ENCODE assay signal across 8 mouse cellular contexts in the genomic region with DNA sequence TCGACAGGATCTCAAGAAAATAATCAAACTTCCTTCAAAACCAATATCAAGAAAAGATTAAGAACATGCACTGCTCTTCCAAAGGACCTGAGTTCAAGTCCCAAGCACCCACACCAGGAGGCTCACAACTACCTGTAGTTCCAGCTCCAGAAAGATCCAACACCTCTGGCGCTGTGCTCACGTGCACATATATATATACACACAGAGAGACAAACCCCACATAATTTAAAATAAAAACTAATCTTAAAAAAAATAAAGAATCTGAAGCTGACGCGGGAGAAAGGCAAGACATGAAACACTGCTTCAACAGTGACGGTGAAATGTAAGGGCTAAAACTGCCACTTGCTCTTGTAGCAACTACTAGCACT. TPM values are rescaled to one million over a fixed set of nuclear protein-coding genes. Genes with fewer than 3 reads are reported as not detected.
DNase-seq lines count a peak whose midpoint lies in the region; ATAC-seq and TF ChIP-seq lines count a peak whose summit lies in the region.

No protein-coding gene starts in this region.

- no peak for TF ChIP-seq CTCF in hindbrain, postnatal 0 days (IDR thresholded peaks at IDR 0.05; ENCODE audit: low read depth)

- H3K27me3 ChIP-seq in lung, embryonic 15.5 days = no peaks in the 10 kb centered on the region
- no peaks in the 10 kb centered on the region for H3K27me3 ChIP-seq in embryonic facial prominence, embryonic 12.5 days
- no peaks in the 10 kb centered on the region for H3K27me3 ChIP-seq in hindbrain, postnatal 0 days (ENCODE audit: insufficient read depth, low read length)
- no peaks in the 10 kb centered on the region for H3K27me3 ChIP-seq in myocyte (ENCODE audit: control insufficient read depth, insufficient read depth, insufficient read length)

- 10% methylated on average over 6 of the region's 6 CpGs for WGBS in lung, embryonic 15.5 days
- WGBS in embryonic facial prominence, embryonic 12.5 days = 8% methylated on average over 6 of the region's 6 CpGs
- 11% methylated on average over 6 of the region's 6 CpGs for WGBS in hindbrain, postnatal 0 days

- peak overlapping the region; percentile 68 for H3K4me3 ChIP-seq in lung, embryonic 15.5 days
- H3K4me3 ChIP-seq in embryonic facial prominence, embryonic 12.5 days = peak overlapping the region; percentile 73
- H3K4me3 ChIP-seq in hindbrain, postnatal 0 days (ENCODE audit: low read length) = peak overlapping the region; percentile 71
- H3K4me3 ChIP-seq in myocyte = peak overlapping the region; percentile 70

- H3K4me1 ChIP-seq in lung, embryonic 15.5 days = peaks cover 15% of the 10 kb centered on the region; the same call in 1 of the 2 replicates
- peaks cover 12% of the 10 kb centered on the region for H3K4me1 ChIP-seq in embryonic facial prominence, embryonic 12.5 days
- H3K4me1 ChIP-seq in hindbrain, postnatal 0 days (ENCODE audit: insufficient read depth, low read length) = peaks cover 3% of the 10 kb centered on the region; the same call in 1 of the 2 replicates

- no peak overlapping the region for H3ac ChIP-seq in myocyte (ENCODE audit: control insufficient read depth, insufficient read length)

- DNase-seq in lung, postnatal 10 days = no peak
- peak; percentile 5 for DNase-seq in hindbrain, postnatal 0 days (ENCODE audit: low spot score)
- DNase-seq in frontal cortex, adult 2 months (ENCODE audit: extremely low spot score in 1 of 2, low spot score in 1 of 2) = no peak
- DNase-seq in ovary, adult 18-20 months (ENCODE audit: low spot score) = no peak
- no peak for DNase-seq in left cerebral cortex, postnatal 25 days (ENCODE audit: low spot score in 2 of 2)

- H3K9me3 ChIP-seq in lung, embryonic 15.5 days = no peaks in the 10 kb centered on the region
- H3K9me3 ChIP-seq in embryonic facial prominence, embryonic 12.5 days = no peaks in the 10 kb centered on the region
- H3K9me3 ChIP-seq in hindbrain, postnatal 0 days (ENCODE audit: low read length) = no peaks in the 10 kb centered on the region

- no peak for ATAC-seq in lung, embryonic 15.5 days (ENCODE audit: borderline replicate concordance, extremely low read depth, low FRiP score, low TSS enrichment)
- ATAC-seq in embryonic facial prominence, embryonic 12.5 days (ENCODE audit: insufficient number of reproducible peaks, insufficient read depth, low FRiP score, low TSS enrichment) = no peak
- peak; percentile 21 for ATAC-seq in hindbrain, postnatal 0 days

- H3K36me3 ChIP-seq in lung, embryonic 15.5 days = peaks cover 9% of the 10 kb centered on the region
- H3K36me3 ChIP-seq in embryonic facial prominence, embryonic 12.5 days = peaks cover 13% of the 10 kb centered on the region
- peaks cover 5% of the 10 kb centered on the region; the same call in 1 of the 2 replicates for H3K36me3 ChIP-seq in hindbrain, postnatal 0 days (ENCODE audit: insufficient read depth, low read length)
- H3K36me3 ChIP-seq in myocyte (ENCODE audit: control insufficient read depth, insufficient read depth) = peaks cover 11% of the 10 kb centered on the region

- TF ChIP-seq POLR2A in myocyte (IDR thresholded peaks at IDR 0.05; ENCODE audit: insufficient read length, low read depth) = no peak

- intact Hi-C loops in left cerebral cortex, postnatal 25 days (cut with DNase I) = loop anchor here (10.0 kb wide), 1 partner anchor 890 kb away; no protein-coding TSS in a partner anchor

- H3K9ac ChIP-seq in lung, embryonic 15.5 days = peak overlapping the region; percentile 48
- peak overlapping the region; percentile 60 for H3K9ac ChIP-seq in embryonic facial prominence, embryonic 12.5 days
- H3K9ac ChIP-seq in hindbrain, postnatal 0 days (replicated peaks; ENCODE audit: low read length) = peak overlapping the region; percentile 67

- H3K79me2 ChIP-seq in myocyte (ENCODE audit: control insufficient read depth, insufficient read depth) = peaks cover 30% of the 10 kb centered on the region

- H3K4me2 ChIP-seq in lung, embryonic 15.5 days = peak overlapping the region; percentile 60
- peak overlapping the region; percentile 67 for H3K4me2 ChIP-seq in embryonic facial prominence, embryonic 12.5 days (replicated peaks)
- H3K4me2 ChIP-seq in hindbrain, postnatal 0 days (ENCODE audit: low read depth, low read length) = peak overlapping the region; percentile 89
- H3K4me2 ChIP-seq in myocyte (ENCODE audit: low read depth) = peak overlapping the region; percentile 86

- peak overlapping the region; percentile 91 for H3K27ac ChIP-seq in lung, embryonic 15.5 days
- 0 out of 2 replicates have a peak overlapping the region, but pooled peaks have one; percentile 46 for H3K27ac ChIP-seq in embryonic facial prominence, embryonic 12.5 days
- peak overlapping the region; percentile 90; the same call in 1 of the 2 replicates for H3K27ac ChIP-seq in hindbrain, postnatal 0 days

TF ChIP-seq in myocyte, 11 proteins besides CTCF, POLR2A, EP300 and RAD21:
- no peak for TF ChIP-seq MAX (IDR thresholded peaks at IDR 0.05; ENCODE audit: low read depth)
- TF ChIP-seq TCF3 (IDR thresholded peaks at IDR 0.05; ENCODE audit: insufficient read length, low read depth) = no peak
- TF ChIP-seq CEBPB (IDR thresholded peaks at IDR 0.05; ENCODE audit: insufficient read depth, poor library complexity, severe bottlenecking) = no peak

RNA-seq across cellular contexts. Expression of a gene that starts 0.8 kb away (rescaled TPM):
- 26.1 and 26.6 TPM in 2 replicates for polyA plus RNA-seq in lung, embryonic 15.5 days (2015; fragmentation: Nextera tagmentation; extraction: Ambion mirVana)
- polyA plus RNA-seq in embryonic facial prominence, embryonic 12.5 days (2016; fragmentation: Nextera tagmentation; extraction: Ambion mirVana) = 33.8 and 35.9 TPM in 2 replicates
- total RNA-seq in hindbrain, postnatal 0 days (2014; rRNA removed) = 4.7 and 6.3 TPM in 2 replicates
- 15.6 and 19.5 TPM in 2 replicates for polyA plus RNA-seq in hindbrain, postnatal 0 days (2015; fragmentation: Nextera tagmentation; extraction: Ambion mirVana)
- polyA plus RNA-seq in myocyte (2012; fragmentation: generic; extraction: Trizol) = 5.2 TPM
- polyA plus RNA-seq in frontal cortex, adult 2 months (2012; rRNA removed) = 14.8 and 15.4 TPM in 2 replicates
- total RNA-seq in left cerebral cortex, postnatal 25 days (2021) = 10 to 100 TPM; 13.5 to 15.2 TPM
